Mouse (Mus musculus): ENCODE results near the gene P4hb.
"Not testable (repeated sequence)": the region's sequence is repeated elsewhere in the genome, so short reads cannot be mapped to it uniquely, and the experiment has no call there.

The P4hb gene

DNA sequence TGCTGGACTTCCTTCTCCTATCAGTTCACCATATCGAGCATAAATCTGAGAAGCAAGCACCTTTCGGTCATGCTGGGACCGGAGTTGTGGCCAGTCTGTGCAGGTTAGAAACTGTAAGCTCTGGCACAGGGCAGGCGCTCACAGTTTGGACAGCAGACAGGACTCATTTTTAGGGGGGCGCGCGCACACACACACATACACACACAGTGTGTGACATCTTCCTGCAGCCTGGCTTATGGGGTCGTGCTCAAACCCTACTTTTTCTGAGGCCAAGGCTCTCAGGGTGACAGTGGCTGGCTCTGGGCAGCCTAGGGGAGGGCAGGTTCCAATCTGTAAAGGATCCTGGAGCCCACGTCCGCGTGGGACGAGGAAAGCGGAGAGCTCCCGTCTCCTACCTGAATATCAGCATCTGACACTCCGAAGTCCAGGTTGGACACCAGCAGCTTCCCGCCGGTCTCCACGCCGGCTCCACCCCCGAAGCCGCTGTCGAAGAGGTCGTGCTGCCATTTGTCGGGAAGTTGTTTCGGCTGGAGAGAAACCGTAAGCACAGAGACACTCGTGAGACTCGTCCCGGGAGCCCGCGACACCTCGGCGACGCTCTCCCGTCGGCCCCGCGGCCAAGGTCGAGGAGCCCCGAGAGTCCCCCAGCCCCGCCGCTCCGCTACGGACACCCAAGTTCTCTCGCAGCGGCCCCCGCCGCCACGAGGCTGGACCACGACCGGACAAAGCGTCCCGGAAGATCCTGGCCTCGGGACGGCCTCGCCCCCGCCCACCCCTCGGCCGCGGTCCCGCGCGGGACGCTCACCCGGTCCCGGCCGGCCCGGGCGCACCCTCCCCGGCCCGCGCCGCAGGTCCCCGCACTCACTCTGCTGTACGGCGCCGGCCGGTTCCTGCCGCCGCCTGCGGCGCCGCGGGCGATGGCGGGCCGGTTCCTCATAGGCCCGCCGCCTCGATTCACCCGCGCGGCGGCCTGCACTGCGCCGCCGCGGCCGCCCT, 24.5 kb upstream of the P4hb start:
- DNase-seq: peak; percentile 40

DNA sequence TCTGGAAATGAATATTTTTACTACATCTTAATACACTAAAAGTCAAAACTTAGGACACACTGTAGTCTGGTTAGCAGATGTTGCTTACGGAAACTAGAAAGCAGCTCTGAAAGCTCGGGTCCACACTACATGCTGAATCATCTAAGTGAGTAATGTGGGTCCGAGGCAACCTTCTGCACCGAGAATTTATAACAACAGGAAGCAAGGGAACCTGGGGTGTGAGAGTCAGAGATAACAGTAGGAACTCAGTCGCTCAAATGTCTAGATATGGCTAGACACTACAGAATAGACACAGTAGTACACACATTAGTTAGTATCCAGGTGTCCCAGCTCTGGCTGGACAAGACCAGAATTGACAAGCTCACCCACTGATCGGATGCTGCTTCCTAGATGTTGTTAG, 15.5 kb upstream of the P4hb start:
- no peak for DNase-seq

DNA sequence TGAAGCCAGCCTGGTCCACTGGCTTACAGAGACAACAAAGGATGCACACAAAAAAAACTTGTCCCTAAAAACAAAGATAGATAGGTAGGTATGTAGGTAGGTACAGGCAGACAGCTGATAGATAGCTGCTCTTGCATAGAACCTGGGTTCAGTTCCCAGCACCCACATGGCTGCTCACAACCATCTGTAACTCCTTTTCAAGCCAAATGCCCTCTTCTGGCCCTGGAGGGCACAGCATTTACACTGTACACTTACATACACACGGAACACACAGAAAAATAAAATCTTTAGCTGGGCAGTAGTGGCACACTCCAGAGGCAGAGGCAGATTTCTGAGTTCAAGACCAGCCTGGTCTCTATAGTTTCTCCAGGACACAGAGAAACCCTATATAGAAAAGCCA, 10.9 kb upstream of the P4hb start:
- no peak for DNase-seq

DNA sequence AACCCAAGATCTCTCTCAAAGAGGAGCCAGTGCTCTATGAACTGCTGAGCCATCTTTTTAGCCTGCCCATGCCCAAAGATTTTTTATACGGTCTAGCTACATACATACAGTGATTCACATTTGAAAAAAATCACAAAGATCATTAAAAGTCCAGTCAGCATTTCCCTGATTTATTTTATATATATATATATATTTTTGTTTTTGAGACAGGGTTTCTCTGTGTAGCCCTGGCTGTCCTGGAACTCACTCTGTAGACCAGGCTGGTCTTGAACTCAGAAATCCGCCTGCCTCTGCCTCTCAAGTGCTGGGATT, 9.9 kb upstream of the P4hb start:
- DNase-seq: not testable (repeated sequence)

DNA sequence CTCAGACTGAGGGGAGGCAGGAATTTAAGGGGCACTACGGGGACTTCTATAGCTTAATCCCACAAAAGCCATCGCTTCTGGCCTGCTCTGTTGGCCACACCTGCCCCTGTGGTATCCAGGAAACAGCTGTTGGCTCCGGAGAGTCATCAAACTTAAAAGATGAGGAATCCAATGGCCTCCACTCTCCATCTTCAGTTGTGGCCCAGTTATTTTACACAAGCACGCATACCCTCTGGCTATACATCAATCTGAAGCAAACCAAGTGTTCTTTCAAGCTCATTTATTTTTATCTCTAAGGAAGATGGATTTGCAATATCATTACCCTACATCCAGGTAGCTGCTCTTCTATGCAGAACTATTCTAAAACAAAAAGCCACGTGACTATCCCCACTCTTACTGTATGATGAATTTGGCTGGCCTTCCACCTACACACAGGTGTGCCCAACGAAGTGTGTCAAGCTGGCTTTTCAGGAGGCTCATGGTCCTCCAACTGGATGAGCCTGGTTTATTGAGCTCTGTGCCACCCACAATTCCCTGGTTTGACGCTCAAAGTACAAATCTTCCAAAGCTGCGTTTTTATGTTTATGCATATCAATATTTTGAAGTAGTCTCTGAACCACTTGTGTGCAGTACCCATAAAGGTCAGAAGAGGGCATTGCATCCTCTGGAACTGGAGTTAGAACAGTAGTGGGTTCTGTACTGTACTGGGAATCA, 9.4 kb upstream of the P4hb start:
- DNase-seq: peak; percentile 46

DNA sequence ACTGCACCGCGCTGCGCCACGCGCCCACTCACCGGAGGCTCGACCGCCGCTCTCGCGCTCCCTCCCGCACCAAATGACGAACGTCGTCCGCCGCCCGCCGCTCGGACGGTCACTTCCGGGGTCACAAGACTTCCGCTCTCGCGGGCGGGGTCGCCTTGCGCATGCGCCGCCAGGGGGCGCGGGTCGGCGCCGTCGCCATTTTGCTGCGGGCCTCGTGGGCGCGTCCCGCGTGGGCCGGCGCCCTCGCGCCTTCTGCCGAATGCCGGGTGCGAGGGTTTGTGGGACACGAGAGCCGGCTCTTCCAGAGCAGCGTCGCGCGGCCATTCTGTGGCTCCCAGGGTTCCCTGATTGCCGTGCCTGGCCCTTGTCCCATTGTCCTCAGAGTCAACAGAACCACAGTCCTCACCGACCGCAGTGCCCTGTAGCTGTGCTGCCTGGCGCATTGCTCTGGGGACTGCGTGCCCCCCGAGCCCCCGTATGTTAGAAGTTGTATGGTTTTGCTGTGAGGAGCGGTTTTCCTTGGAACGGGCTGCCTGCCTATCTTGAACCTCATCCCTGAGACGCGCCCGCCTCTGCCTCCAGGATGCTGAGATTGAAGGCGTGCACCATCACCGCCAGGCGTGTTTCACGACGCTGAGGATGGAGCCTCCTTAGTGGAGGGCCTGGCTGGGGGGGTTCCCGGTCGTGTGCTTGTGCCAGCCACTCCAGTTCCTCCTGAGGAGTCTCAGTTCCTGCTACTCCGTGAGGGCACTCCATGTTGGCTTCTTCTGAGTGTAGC, 8.6 kb upstream of the P4hb start, which contains the start of gene Arhgdia:
Gene Arhgdia (minus strand): TSS at position 135 of the 778 bp plus-strand sequence.
- peak; percentile 91 for DNase-seq

DNA sequence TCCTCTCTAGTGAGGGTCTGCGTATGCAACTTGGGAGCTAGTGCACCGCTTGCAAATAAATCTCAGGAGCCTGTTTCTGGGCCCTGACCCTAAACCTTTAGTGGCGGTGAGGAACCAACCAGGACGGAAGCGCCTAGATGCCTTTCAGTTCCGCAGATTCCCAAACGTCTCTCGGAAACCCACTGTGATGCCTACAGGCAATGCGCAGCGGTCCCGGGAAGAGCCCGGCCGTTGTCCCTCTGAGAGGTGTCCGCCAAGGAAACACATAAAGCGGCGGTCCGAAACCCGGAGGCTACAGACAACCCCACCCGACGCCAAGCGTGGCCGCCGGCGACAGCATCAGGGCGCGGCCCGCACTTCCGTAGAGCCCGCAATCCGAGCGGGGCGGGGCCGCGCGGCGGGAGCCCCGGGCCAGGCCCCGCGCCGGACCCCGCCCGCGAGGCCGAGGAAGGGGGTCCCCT, 7.8 kb upstream of the P4hb start:
- peak; percentile 52 for DNase-seq

DNA sequence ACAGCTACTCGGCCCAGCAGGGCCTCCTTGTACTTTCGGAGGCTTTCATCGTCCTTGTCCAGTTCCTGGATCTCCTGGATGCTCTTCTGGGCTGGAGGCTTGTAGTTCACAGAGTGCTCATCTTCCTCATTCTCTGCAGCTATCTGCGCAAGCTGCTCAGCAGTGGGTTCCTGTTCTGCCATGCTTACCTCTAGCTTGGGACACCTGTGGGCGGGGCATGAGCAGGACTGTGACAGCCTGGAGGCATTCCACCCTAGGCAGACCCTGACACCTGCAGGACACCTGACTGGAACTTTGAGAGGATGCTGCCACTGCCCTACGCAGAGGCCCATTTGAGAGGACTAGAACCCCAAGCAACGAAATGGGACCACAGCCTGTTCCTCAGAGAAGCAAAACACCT, 7.1 kb upstream of the P4hb start:
- peak; percentile 48 for DNase-seq

DNA sequence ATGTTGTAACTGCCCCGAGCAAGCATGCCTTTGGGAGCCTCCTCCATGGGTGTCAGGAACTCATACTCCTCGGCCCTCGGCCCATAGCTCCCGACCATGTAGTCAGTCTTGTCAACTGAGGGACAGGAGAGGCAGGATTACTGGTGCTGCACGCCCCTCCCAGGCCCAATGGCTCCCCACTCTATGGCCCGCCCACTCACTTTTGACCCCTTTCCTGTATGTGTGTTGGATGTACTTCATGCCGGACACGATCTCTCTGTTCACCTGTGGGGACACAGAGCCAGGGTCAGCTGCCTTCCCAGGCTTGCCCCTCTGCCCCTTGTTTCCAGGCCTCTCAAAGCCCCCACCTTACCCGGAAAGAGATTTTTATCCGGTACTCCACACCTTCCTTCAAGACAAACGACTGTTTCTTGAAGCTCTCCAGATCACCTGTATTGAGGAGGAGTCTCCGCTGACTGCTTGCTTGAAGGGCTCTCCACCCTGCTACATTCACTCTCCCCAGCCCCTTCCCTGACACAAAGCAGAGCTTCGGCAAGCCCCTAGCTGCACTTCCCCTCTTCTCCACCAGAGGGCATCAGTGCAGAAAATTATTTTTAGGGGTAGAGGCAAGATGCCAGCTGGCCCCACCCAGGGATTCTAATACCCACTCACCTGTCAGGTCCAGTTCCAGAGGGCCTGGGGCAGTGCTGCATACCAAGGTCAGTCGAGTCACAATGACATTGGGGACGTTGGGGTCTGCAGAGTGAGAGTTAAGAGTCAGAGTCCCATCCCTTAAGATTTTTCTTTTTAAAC, 6.5 kb upstream of the P4hb start:
- peak; percentile 76 for DNase-seq

DNA sequence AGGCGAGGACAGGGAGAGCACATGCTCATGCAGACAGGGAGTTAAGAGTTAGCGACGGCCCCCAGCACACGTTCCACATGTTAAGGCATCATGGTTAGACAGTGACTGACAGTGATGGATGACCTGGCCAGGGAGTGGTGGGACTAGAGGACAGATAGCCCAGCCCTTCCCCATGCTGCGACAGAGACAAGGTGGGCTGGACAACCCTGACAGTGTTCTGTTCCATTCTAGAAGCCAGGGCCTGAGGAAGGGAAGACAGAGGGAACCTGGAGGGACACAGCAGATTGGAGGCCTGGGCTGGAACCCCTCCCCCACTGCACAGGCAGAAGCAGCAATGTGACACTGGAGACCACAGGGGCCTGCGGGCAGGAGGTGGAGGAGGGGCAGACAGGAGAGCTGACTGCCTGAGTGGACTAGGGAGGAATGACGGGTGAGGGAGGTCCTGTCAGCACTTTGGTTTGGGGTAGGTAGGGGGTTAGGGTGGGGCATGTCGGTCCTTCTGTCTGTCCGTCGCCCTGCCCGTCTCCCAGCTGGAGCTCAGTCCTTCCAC, 5.7 kb upstream of the P4hb start:
- peak; percentile 28 for DNase-seq

DNA sequence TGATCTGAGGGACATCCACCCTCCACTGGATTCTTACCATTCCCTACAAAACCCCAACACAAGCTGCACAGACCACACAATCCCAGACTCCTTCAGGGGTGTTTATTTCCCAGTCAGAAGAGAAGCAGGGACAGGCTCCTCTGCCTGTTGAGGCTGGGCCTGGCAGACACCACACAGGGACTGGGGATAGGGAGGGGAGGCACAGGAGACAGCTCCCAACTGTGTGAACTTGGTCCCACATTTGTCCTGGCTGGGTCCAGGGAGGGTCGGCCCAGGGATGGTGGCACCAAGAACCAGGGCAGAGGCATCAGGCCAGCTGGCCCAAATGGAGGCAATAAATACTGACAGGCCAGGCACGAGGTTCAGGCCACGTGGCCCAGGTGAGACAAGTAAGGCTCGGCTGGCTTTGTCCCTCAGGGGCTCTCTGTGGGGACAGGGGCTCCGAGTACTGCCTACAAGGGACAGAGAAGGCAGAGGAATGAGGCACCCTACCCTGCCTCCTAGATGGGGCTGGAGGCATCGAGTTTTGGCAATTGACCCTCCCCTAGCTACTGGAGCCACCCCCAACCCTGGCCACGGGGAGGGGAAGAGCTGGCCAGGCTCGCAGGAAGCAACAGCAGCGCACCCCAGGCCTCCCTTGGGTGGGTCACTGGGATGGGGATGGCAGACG, 5.1 kb upstream of the P4hb start:
- DNase-seq: peak; percentile 65

DNA sequence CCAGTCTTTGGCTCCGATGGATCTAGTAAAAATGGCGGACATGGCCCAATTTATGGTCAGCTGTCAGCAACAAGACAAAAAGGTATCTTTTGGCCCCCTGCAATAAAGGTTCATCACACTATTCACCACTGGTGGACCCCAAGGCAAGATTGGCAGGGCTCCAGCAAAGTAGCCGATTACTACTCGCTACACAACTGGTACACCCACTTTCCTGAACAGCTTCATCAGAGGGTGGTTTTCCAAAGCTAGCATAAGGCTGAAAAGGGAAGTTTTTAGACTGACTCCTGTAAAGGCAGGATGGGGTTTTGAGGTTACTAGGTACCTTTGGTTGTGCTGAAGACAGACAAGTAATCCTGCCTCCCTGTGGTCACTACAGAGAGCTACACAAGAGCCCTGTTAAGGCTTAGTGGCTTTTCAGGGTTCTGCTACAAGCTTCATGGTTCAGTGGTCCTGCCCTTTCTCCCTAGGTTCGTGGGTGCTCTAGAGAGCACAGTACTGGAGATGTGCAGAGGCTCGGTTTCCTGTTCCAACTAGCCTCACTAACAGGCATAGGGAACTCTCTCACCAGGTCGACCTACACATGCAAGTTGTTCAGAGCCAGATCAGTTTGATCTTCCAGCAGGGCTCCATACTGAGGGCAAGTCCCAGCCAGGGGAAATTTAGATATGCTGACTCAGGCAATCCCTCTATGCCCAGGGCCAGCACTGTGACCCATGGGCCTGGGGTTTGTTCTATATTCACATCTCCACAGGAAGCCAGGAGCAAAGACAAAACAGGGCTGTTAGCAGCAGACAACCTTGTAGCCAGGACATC, 4.4 kb upstream of the P4hb start:
- peak; percentile 54 for DNase-seq

DNA sequence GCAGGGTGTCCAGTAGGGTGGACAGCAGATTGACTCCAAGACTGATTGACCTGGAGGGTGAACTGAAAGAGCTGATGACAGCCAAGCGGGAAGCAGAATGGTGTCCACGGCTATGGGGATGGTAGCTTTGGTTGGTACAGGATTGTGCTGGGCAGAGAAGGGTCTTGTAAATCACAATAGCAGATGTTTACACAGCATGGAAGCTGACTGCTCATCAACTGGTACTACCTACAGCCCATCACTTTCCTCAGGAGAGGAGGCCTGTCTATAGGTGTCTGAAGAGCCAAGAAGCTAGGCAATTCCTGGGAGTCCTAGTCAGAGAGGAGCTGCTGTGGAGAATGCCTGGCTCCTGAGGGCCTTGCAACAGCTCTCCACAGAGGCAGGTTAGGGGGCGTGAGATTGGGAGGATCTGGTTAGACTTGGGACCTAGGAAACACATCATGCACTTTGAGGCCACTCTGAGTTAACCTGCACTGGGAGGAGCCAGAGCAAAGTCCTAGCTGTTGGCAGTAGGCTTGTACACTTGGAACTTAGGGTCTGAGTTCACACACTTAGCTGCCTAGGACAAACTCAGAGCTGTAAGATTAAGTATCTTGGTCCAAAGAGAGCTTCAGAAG, 3.4 kb upstream of the P4hb start:
- peak; percentile 76 for DNase-seq

DNA sequence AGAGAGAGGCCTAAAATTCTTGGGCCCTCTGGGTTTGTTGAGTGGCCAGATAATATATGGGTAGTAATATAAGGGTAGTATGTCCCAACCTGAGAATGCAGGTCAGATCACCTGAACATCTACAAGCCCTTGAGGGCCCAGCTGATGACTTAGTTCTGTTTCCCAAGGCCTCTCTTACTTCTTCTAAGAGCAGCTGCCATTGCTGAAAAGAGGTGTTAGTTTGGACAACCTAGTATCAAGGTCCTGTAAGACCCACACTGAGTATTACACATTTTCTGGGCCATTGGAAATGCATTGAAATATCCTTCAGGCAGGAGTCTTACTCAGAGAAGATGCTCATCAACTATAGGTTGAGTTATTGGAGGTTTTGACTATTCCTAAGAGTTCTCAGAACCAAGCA, 2.9 kb upstream of the P4hb start:
- no peak for DNase-seq

DNA sequence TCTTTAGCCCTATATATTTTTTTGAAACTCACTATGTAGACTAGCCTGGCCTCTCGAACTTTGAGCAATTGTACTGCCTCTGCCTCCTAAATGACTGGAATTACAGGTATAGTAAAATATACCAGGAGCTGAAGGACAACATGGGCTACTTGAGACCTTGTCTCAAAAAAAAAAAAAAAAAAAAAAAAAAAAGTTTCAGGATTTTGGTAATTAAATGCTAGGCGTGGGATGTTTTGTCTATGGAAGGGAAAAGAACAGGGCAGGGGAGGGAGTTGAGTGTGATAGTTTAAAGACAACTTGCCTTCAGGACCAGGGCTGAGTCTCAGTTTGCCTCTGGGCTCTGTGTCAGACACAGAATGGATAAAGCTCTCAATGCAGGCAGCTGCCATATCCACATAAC, 2.0 kb upstream of the P4hb start:
- DNase-seq: no peak

DNA sequence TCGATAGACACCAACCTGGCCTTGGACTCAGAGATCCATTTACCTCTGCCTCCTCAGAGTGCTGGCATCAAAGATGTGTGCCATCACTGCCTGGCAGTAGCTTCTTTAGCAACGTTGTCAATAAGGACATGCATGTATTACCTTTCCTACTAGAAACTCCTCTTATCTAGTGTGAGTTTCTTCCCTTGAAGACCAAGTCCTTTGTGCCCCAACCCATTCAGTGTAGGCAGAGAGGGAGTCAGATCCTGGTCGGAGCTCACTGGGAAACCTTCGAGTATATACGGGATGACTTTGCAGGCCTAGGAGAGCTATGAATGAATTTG, 1.2 kb upstream of the P4hb start:
- DNase-seq: no peak

DNA sequence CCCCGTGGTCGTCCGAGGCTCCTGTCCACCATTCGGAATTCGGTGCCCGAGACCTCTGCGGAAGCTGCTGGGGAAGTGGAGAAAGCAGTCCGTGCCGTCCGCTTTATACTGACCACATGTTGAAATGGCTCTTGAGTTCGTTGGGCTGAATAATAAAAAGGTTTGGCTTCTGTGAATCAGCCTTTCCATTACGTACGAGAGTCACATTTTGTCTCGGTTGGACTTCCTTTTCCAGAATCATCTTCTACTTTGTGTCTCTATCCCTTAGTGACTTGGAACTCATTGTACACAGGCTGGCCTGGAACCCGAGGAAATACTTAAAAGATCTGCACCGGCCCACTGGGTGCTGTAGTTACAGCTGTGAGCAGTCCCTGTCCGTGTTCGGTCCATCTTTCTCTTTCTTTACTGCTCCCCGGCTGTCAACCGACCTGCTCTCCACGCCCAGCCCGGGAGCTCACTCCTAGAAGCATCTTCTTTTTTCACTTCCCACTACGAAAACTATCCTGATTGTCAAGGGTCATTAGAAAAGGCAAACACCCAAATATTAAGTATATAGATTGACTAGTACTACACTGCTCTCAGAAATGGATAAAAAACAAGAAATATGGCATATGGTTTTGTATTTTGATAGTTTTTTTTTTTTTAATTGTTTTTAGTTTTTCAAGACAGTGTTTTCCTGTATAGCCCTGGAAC, 678 bp upstream of the P4hb start:
- peak; percentile 18 for DNase-seq

DNA sequence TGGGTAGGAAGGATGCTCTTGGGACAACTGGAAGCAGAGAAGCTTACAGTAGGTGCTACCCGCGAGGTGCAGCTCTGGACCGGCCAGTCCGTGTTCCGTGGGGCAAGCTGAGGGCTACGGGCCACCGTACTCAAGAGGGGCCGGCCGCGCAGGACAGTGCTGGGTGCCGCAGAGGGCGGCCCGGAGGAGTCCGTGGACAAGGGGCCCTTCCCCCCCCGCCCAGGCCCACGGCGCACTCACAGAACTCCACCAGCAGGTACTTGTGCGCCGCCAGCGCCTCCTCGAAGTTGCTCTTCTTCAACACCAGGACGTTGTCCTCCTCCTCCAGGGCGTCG, 669 bp downstream of the P4hb start:
- DNase-seq: no peak

DNA sequence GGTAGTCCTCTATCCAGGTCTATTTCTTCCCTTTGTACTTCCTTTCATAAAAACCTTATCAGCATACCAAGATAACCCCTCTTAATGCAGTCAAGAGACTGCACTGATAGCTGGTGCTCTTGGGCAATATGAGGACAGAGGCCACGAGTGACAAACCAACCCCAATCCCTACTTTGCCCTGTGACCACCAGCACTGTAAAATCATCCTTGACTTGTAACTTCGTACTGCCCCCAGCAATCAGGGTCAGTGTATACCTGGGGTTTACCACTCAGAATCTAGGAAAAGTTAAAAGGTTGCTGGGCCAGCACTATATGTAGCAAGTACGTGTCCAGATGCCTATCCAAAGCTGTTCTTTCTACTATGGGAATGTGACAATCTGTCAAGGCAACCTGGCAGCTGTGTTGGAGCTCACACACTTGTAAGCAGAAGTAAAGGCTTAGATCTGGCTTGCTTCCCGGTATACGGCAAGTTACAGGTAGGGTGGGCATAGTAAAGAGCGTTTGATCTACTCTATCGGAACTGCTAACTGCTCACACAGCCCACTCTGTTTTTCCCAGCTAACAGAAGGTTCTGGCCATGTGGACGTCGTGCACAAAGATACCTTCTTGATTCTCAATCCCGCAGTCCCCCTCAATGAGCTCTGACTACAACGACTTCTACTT, 1.2 kb downstream of the P4hb start:
- no peak for DNase-seq

Measured in kidney, adult 18-20 months (tissue).